Mouse (Mus musculus) limb, embryonic 14.5 days (tissue): ENCODE measurements at regions not wholly inside any gene's neighbourhood (a gene's known extent, or its start where the extent isn't known, plus 50 kb on each side); places are given as distances from the start of the nearest gene placed in this dataset.

Source experiments
- ATAC-seq: fragments of 200-750 bp; cut with Nextera tagmentation; 2 replicates; pipeline ENCODE4 v1.8.0; 2017; ENCODE audit warnings: low read depth, moderate number of reproducible peaks, moderate TSS enrichment; ENCODE audit not compliant: low FRiP score
- DNase-seq: peaks from one replicate; pipeline ENCODE4 v3.0.0-alpha.2; 2015; ENCODE audit warnings: low spot score
- H3K27ac ChIP-seq: fragments of 300-500 bp; sonication (generic); replicated peaks from 2 replicates; pipeline ENCODE4 v1.5.1; 2014; ENCODE audit warnings: low read depth, mild to moderate bottlenecking, low read length, moderate library complexity, mixed read lengths
- H3K27me3 ChIP-seq: fragments of 300-500 bp; sonication (generic); 2 replicates; pipeline ENCODE4 v1.6.1; 2014; ENCODE audit warnings: low read length, mixed read lengths; ENCODE audit not compliant: control insufficient read depth, insufficient read depth
- H3K36me3 ChIP-seq: fragments of 300-500 bp; sonication (generic); 2 replicates; pipeline ENCODE4 v1.6.1; 2014; ENCODE audit warnings: mild to moderate bottlenecking, low read length, moderate library complexity, mixed read lengths; ENCODE audit not compliant: control insufficient read depth, insufficient read depth
- H3K4me1 ChIP-seq: fragments of 300-500 bp; sonication (generic); 2 replicates; pipeline ENCODE4 v1.6.1; 2014; ENCODE audit warnings: antibody characterized with exemption, low read length, mixed read lengths; ENCODE audit not compliant: control insufficient read depth, insufficient read depth
- H3K4me2 ChIP-seq: fragments of 300-500 bp; sonication (generic); replicated peaks from 2 replicates; pipeline ENCODE4 v1.6.1; 2014; ENCODE audit warnings: low read depth, mild to moderate bottlenecking, low read length, moderate library complexity; ENCODE audit not compliant: severe bottlenecking
- H3K4me3 ChIP-seq: fragments of 300-500 bp; sonication (generic); replicated peaks from 2 replicates; pipeline ENCODE4 v1.5.1; 2014; ENCODE audit warnings: low read length
- H3K9ac ChIP-seq: fragments of 300-500 bp; sonication (generic); 2 replicates; pipeline ENCODE4 v1.6.1; 2014; ENCODE audit warnings: mild to moderate bottlenecking, low read depth, low read length, moderate library complexity; ENCODE audit not compliant: severe bottlenecking
- H3K9me3 ChIP-seq: fragments of 300-500 bp; sonication (generic); 2 replicates; pipeline ENCODE4 v1.6.1; 2016; ENCODE audit warnings: low read length; ENCODE audit not compliant: control insufficient read depth
- POLR2A ChIP-seq: fragments of 200-500 bp; IDR thresholded peaks from 2 replicates; pipeline ENCODE4 v1.8.0; 2012; ENCODE audit warnings: inconsistent platforms, mild to moderate bottlenecking, moderate library complexity, borderline replicate concordance; ENCODE audit not compliant: insufficient read depth, insufficient read length; ENCODE audit errors: extremely low read depth
- WGBS: fragments of 180-500 bp; shearing (Covaris S2); extraction: QIAGEN DNeasy Blood & Tissue Kit; methylation state at CpG from one replicate; pipeline ENCODE4 v1.1.7; 2014; 5-methylcytosine and 5-hydroxymethylcytosine counted together

DNA sequence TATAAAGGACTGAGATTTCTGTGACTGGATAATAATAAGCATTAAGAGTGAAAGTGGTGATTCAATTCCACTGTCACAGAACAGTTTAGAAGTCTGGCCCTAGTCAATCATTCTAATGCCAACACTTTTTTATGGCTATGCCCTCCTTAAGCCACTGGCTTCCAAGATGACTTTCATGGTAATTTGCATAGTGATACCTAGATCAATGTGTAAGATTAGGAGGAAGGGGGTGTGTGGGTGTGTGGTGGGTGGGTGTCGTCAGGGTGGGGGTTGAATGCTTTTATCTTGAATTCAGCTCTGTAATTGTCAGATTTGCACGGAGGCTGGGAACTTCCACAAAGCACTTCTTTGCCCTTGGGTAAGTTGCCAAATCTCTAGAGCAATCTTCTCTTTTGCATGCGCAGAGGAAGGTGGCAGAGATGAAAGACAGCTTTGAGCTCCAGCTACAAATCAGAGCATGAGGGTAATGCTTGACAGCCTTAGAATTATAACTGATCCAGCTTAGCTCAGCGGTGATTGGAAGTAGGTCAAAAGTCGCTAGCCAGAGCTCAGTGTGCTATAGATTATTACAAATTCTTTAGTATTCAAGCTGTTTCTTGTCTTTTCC, 805.9 kb downstream of the Abca13 start:
- Histone ChIP-seq H3K9me3 (no peaks in the 10 kb centered on the region), H3K9ac (no peak overlapping the region), H3K27ac (no peak overlapping the region), H3K36me3 (no peaks in the 10 kb centered on the region), H3K4me1 (no peaks in the 10 kb centered on the region), H3K4me3 (no peak overlapping the region), H3K4me2 (no peak overlapping the region), H3K27me3 (no peaks in the 10 kb centered on the region)
- DNase-seq (no peak), ATAC-seq (no peak)
- no peak for TF ChIP-seq POLR2A
- 43% methylated on average over 5 of the region's 5 CpGs for WGBS

DNA sequence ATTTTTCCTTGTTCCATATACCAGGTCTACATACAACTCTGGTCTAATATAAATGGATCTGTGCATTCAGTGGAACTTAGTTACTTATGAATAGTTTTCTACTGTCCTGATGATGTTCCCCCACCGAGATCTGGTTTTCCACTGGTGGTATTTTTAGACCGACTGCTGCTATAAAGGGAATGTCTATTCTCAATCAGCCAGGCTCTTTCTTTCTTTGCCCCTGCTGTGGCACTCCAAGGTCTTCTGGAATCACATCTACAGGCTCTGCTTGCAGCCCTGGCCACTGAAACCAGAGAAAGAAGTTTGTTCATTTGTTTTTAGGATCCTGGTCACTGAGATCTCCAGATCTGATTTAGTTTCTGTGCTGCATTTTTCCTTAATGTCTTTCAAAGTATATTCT, 810.4 kb downstream of the Abca13 start:
- Histone ChIP-seq H3K4me3 (no peak overlapping the region), H3K27me3 (no peaks in the 10 kb centered on the region), H3K9ac (no peak overlapping the region), H3K9me3 (no peaks in the 10 kb centered on the region), H3K4me2 (no peak overlapping the region), H3K36me3 (no peaks in the 10 kb centered on the region), H3K4me1 (no peaks in the 10 kb centered on the region), H3K27ac (no peak overlapping the region)
- ATAC-seq (no peak), DNase-seq (no peak)
- 75% methylated on average over 2 of the region's 2 CpGs for WGBS
- no peak for TF ChIP-seq POLR2A

DNA sequence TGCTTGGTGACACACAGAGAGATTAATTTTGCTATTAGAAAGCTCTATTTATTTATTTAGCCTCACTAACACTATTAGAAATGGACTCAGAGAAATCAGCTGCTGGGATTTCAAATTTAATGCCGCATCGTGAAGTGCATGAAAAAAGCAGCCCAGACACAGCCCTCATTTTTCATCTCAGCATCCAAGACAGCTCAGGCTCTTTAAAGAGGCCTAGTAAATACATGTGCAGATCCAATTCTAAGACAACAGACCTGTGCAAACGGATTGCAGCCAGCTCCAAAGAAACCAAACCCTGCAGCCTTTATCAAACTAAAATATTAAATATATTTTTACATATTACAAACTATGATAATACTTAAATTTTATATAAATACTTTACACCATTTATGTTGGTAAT, 815.1 kb downstream of the Abca13 start:
- Histone ChIP-seq H3K4me2 (no peak overlapping the region), H3K27ac (no peak overlapping the region), H3K9me3 (no peaks in the 10 kb centered on the region), H3K4me1 (no peaks in the 10 kb centered on the region), H3K9ac (no peak overlapping the region), H3K27me3 (no peaks in the 10 kb centered on the region), H3K36me3 (no peaks in the 10 kb centered on the region), H3K4me3 (no peak overlapping the region)
- 87% methylated on average over 3 of the region's 3 CpGs for whole genome bisulfite sequencing
- no peak for DNase-seq
- no peak for TF ChIP-seq POLR2A
- ATAC-seq = no peak

DNA sequence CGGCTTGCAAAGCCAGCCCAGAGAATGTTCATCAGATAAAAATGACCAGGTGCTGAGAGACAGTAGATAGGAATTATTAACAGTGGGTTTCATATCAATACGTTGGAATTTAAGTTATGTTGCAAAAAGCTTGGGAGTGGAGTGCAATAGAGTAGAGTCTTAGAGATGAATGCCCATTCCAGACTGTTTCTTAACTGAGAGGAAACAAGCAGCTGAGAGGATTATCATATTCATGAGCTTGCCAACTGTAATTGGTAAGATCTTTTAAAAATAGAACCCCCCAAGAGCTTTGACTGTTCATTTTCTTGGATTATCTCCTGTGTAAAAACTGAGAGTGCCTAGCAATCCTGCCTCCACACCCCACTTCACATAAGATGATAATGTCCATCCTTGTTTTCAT, 854.9 kb downstream of the Abca13 start:
- Histone ChIP-seq H3K27me3 (no peaks in the 10 kb centered on the region), H3K4me2 (no peak overlapping the region), H3K4me1 (no peaks in the 10 kb centered on the region), H3K9me3 (no peaks in the 10 kb centered on the region), H3K27ac (no peak overlapping the region), H3K9ac (no peak overlapping the region), H3K4me3 (no peak overlapping the region), H3K36me3 (no peaks in the 10 kb centered on the region)
- ATAC-seq (no peak), DNase-seq (no peak)
- 55% methylated on average over 2 of the region's 2 CpGs for WGBS
- TF ChIP-seq POLR2A = no peak

DNA sequence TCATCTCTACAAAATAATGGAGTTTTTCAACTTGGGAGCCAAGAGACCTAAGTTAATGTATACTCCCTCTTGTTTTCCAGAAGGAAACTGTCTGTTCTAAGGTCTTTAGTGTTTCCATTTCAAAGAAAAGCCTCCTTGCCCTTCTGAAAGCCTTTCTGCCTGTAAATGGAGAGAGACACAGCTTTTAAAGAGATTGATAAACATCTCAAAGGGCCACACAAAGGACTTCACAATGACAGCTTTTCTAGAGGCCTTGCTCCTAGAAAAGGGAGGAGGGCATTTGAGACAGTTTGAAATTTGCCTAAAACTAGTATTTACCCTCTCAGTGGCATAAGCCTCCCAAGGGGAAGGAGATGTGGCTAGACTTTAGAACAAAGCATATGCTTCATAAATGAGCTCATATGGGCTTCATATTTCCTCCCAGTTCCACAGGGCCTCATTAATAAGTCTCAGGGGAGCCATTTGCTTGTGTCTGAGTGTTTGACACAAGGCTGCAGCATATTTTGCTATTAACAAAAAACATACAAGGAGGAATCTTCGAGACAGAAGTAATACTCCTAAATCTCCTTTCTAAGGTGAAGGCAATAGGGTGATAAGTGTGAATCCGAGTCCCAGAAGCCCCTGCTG, 860.0 kb downstream of the Abca13 start:
- H3K4me1 ChIP-seq = no peaks in the 10 kb centered on the region
- no peaks in the 10 kb centered on the region for H3K27me3 ChIP-seq
- no peak overlapping the region for H3K4me2 ChIP-seq
- no peaks in the 10 kb centered on the region for H3K36me3 ChIP-seq
- ATAC-seq (no peak), DNase-seq (no peak)
- no peak overlapping the region for H3K4me3 ChIP-seq
- no peak overlapping the region for H3K9ac ChIP-seq
- WGBS = 49% methylated on average over 2 of the region's 2 CpGs
- no peak for TF ChIP-seq POLR2A
- H3K27ac ChIP-seq = no peak overlapping the region
- no peaks in the 10 kb centered on the region for H3K9me3 ChIP-seq
